Mouse (Mus musculus) lung, postnatal 0 days (tissue): ENCODE measurements around the gene Ctnna3. TPM values are rescaled to one million over a fixed set of nuclear protein-coding genes. Genes with fewer than 3 reads are reported as not detected.

Source experiments
- ATAC-seq: fragments of 200-750 bp; cut with Nextera tagmentation; 2 replicates; pipeline ENCODE4 v1.8.0; 2017; ENCODE audit warnings: moderate library complexity
- DNase-seq: peaks from one replicate; pipeline ENCODE4 v3.0.0-alpha.2; 2016; ENCODE audit warnings: low spot score
- H3K27ac ChIP-seq: fragments of 300-500 bp; sonication (generic); 2 replicates; pipeline ENCODE4 v1.5.1; 2014; ENCODE audit warnings: antibody characterized with exemption, mild to moderate bottlenecking, low read length, mixed read lengths
- H3K27me3 ChIP-seq: fragments of 300-500 bp; sonication (generic); replicated peaks from 2 replicates; pipeline ENCODE4 v1.6.1; 2014; ENCODE audit warnings: low read length, mixed read lengths; ENCODE audit not compliant: insufficient read depth
- H3K36me3 ChIP-seq: fragments of 300-500 bp; sonication (generic); 2 replicates; pipeline ENCODE4 v1.6.1; 2014; ENCODE audit warnings: low read length, mixed read lengths; ENCODE audit not compliant: insufficient read depth
- H3K4me1 ChIP-seq: fragments of 300-500 bp; sonication (generic); 2 replicates; pipeline ENCODE4 v1.6.1; 2014; ENCODE audit warnings: antibody characterized with exemption, low read depth, low read length, mixed read lengths; ENCODE audit not compliant: insufficient read depth
- H3K4me2 ChIP-seq: fragments of 300-500 bp; sonication (generic); replicated peaks from 2 replicates; pipeline ENCODE4 v1.6.1; 2014; ENCODE audit warnings: low read depth, mild to moderate bottlenecking, low read length, moderate library complexity, mixed read lengths
- H3K4me3 ChIP-seq: fragments of 300-500 bp; sonication (generic); 2 replicates; pipeline ENCODE4 v1.5.1; 2014; ENCODE audit warnings: low read depth, low read length
- H3K9ac ChIP-seq: fragments of 300-500 bp; sonication (generic); replicated peaks from 2 replicates; pipeline ENCODE4 v1.6.1; 2014; ENCODE audit warnings: low read depth, mild to moderate bottlenecking
- H3K9me3 ChIP-seq: fragments of 300-500 bp; sonication (generic); 2 replicates; pipeline ENCODE4 v1.6.1; 2016; ENCODE audit warnings: low read length, mixed read lengths
- CTCF ChIP-seq: IDR thresholded peaks from 2 replicates; pipeline ENCODE4 v1.5.1; 2016; ENCODE audit warnings: antibody characterized with exemption, mild to moderate bottlenecking
- EP300 ChIP-seq: IDR thresholded peaks from 2 replicates; pipeline ENCODE4 v1.6.1; 2016; ENCODE audit warnings: antibody characterized with exemption, mild to moderate bottlenecking, control low read depth
- WGBS: fragments of 180-500 bp; shearing (Covaris S2); extraction: QIAGEN DNeasy Blood & Tissue Kit; methylation state at CpG from one replicate; pipeline ENCODE4 v1.1.7; 2014; 5-methylcytosine and 5-hydroxymethylcytosine counted together
- polyA plus RNA-seq: library from polyadenylated mRNA; unstranded; fragments of >200 nt; fragmentation: Nextera tagmentation; extraction: Ambion mirVana; gene quantifications from 2 replicates; pipeline ENCODE4 v1.2.1, GENCODE M21; 2015

The Ctnna3 gene
- polyA plus RNA-seq, 1 experiment from 2014 or later = 0.19 TPM

DNA sequence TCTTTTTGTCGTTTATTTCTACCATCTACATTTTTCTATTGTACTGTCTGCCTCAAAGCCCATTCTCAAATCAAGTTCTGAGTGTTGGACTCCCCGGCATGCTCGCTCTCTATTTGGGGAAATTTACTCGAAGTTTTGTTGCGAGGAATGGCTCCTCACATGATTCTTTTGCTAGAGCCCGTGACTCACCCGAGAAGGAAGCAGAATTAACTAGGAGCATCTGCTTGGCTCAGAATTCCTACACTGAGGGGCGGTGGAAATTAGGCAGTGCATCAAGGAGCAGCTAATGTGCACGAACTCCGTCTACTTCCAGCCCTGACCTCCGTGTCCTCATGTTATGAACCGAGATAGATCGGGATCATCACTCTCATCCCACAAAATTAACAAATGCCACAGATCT, 751.8 kb downstream of the Ctnna3 start:
- Histone ChIP-seq H3K4me3 (no peak overlapping the region), H3K27ac (no peak overlapping the region), H3K36me3 (no peaks in the 10 kb centered on the region), H3K27me3 (no peaks in the 10 kb centered on the region), H3K9me3 (no peaks in the 10 kb centered on the region), H3K4me1 (no peaks in the 10 kb centered on the region), H3K9ac (no peak overlapping the region), H3K4me2 (no peak overlapping the region)
- DNase-seq (no peak), ATAC-seq (no peak)
- WGBS = 90% methylated on average over 13 of the region's 13 CpGs
- no peak for TF ChIP-seq EP300
- no peak for TF ChIP-seq CTCF

DNA sequence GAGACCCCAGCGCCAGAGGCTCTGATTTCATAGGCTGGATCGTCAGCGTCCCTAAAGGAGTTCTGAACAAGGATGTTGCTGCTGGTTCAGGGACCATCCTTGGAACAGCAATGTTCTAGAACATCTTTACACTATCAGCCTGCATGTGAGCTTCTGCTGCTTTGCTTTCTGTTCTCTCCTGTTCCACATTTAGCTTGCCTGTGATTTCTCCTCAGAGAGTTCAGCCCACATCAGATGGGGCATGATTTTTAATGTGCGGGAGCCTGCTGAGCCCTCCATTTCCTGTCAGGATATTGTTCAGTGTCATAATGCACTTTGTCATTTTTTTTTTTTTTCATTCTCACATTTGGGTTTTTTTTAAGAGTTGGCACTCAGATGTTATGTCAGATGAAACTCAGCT, 752.8 kb downstream of the Ctnna3 start:
- Histone ChIP-seq H3K36me3 (no peaks in the 10 kb centered on the region), H3K27me3 (no peaks in the 10 kb centered on the region), H3K9me3 (no peaks in the 10 kb centered on the region), H3K4me3 (no peak overlapping the region), H3K4me1 (no peaks in the 10 kb centered on the region), H3K27ac (no peak overlapping the region), H3K9ac (no peak overlapping the region), H3K4me2 (no peak overlapping the region)
- ATAC-seq (no peak), DNase-seq (no peak)
- no peak for TF ChIP-seq CTCF
- TF ChIP-seq EP300 = no peak
- WGBS = 81% methylated on average over 4 of the region's 4 CpGs

DNA sequence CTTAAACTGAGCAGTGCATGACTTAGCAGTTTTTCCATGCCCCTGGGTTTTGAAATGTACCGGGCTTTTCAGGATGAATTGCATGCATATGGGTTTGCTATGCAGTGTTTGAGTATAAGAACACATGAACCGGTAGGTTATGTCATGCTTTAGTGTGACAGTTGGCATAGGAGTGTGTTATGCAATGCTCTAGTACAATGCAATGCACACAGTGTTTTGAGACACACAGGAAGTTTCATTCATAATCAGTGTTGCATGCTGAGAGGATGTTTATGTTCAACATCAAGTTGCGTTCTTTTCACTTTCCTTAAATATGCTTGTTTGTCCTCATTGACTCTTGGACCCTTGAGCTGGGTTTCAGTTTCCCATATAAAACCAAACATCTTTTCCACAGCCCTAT, 758.1 kb downstream of the Ctnna3 start:
- H3K27me3 ChIP-seq = no peaks in the 10 kb centered on the region
- peak; percentile 67 for ATAC-seq

DNA sequence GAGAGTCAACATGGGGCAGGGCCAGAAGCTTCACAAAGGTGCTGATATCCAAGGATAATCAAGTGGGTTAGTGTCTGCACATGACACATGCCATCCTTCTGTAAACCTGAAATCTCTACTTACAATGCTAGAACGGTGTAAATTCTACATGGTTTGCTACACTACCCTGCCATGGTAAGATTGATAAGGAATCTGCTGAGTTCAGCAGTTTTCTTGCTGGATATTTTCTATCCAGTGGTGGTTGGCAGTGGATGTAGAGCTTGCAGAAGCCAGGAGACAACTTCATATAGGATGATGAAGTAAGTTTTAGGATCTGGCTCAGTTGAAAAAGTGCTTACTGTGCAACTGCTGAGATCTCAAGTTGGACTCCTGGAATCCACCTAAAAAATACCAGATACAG, 767.7 kb downstream of the Ctnna3 start:
- Histone ChIP-seq H3K4me3 (no peak overlapping the region), H3K4me2 (no peak overlapping the region), H3K9ac (no peak overlapping the region), H3K36me3 (no peaks in the 10 kb centered on the region), H3K27ac (no peak overlapping the region), H3K4me1 (no peaks in the 10 kb centered on the region), H3K27me3 (no peaks in the 10 kb centered on the region), H3K9me3 (no peaks in the 10 kb centered on the region)
- ATAC-seq = no peak
- DNase-seq = no peak
- no peak for TF ChIP-seq CTCF
- TF ChIP-seq EP300 = no peak
- 77% methylated on average over 1 of the region's 1 CpGs for WGBS

More for the DNA sequence above, 758.1 kb downstream of the Ctnna3 start:
- 46% methylated on average over 3 of the region's 3 CpGs for WGBS
- Histone ChIP-seq H3K9me3 (no peaks in the 10 kb centered on the region), H3K4me3 (no peak overlapping the region), H3K4me1 (no peaks in the 10 kb centered on the region), H3K36me3 (no peaks in the 10 kb centered on the region), H3K27ac (no peak overlapping the region), H3K9ac (no peak overlapping the region), H3K4me2 (no peak overlapping the region)
- TF ChIP-seq CTCF (no peak), EP300 (no peak)
- DNase-seq = peak; percentile 63

DNA sequence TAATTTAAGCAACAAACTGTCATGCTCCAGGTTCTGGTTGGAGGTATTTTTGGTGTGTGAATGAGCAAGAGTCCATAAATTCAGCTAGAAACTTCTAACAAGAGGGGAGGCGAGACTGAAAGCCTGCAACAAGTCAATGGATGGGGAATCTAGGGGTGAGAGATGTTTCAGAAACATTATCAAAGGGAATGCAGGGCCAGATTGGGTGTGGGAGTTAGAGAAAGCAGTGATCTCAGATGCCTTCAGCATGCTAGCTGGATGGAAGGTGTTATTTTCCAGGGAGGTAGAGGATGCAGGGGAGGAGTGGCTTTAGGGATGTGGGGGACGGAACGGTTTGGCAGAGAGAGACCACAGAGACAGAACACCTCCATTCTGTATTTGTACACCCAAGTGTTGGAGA, 785.7 kb downstream of the Ctnna3 start:
- DNase-seq (no peak), ATAC-seq (no peak)
- no peak overlapping the region for H3K27ac ChIP-seq
- H3K4me1 ChIP-seq = no peaks in the 10 kb centered on the region
- H3K9ac ChIP-seq = no peak overlapping the region
- H3K36me3 ChIP-seq = no peaks in the 10 kb centered on the region
- H3K27me3 ChIP-seq = no peaks in the 10 kb centered on the region
- H3K9me3 ChIP-seq = no peaks in the 10 kb centered on the region
- TF ChIP-seq EP300 = no peak
- TF ChIP-seq CTCF = no peak
- H3K4me2 ChIP-seq = no peak overlapping the region
- 65% methylated on average over 3 of the region's 3 CpGs for whole genome bisulfite sequencing
- no peak overlapping the region for H3K4me3 ChIP-seq

DNA sequence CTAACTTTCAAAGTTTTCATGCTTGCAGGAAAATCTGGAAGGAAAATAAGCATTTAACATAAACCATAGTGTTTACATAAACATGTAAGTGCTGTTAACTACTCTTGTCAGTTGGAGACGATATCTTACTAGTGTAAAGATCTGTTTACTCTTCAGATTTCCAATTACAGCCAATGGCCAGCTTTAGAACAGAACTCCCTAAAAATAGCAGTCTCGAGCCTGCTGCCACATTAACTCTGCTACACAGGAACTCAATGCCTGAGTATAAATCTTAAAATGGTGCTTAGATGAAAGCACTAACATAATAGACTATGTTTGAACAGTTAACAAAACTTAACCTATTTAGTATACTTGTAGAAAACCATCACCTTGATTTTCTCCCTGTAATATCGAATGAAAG, 793.1 kb downstream of the Ctnna3 start:
- DNase-seq (no peak), ATAC-seq (no peak)
- H3K36me3 ChIP-seq = no peaks in the 10 kb centered on the region
- H3K9me3 ChIP-seq = no peaks in the 10 kb centered on the region
- no peak overlapping the region for H3K27ac ChIP-seq
- no peak overlapping the region for H3K4me3 ChIP-seq
- 0 out of 2 replicates have a peak overlapping the region, but pooled peaks have one; percentile 6 for H3K4me2 ChIP-seq
- no peaks in the 10 kb centered on the region for H3K4me1 ChIP-seq
- no peak overlapping the region for H3K9ac ChIP-seq
- WGBS = 19% methylated on average over 3 of the region's 3 CpGs
- TF ChIP-seq EP300 (no peak), CTCF (no peak)
- H3K27me3 ChIP-seq = no peaks in the 10 kb centered on the region

DNA sequence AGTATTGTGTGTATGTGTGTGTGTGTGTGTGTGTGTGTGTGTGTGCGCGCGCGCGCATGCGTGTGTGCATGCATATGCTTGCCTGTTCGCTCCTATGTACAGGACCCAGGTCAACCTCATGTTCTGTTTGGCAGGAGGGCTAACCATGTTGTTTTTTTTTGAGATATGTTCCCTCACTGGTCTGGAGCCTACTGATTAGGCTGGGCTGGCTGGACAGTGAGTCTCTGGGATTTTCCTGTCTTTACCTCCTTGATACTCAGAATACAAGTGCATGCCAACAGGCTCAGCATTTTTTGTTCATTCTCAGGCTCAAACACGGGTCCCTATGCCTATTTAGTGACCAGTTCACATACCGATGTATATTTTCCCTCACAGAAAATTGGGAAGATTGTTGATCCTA, 794.1 kb downstream of the Ctnna3 start:
- TF ChIP-seq CTCF (no peak), EP300 (no peak)
- H3K27ac ChIP-seq = no peak overlapping the region
- WGBS = 90% methylated on average over 9 of the region's 9 CpGs
- DNase-seq (no peak), ATAC-seq (no peak)
- H3K36me3 ChIP-seq = no peaks in the 10 kb centered on the region
- no peaks in the 10 kb centered on the region for H3K9me3 ChIP-seq
- H3K27me3 ChIP-seq = no peaks in the 10 kb centered on the region
- H3K4me2 ChIP-seq = no peak overlapping the region
- no peak overlapping the region for H3K4me3 ChIP-seq
- no peak overlapping the region for H3K9ac ChIP-seq
- no peaks in the 10 kb centered on the region for H3K4me1 ChIP-seq
